Mouse (Mus musculus): ENCODE data around the gene Sh3rf3.
"Not testable (repeated sequence)": the region's sequence is repeated elsewhere in the genome, so short reads cannot be mapped to it uniquely, and the experiment has no call there.

The Sh3rf3 gene

GRCm38 (mm10) chr10:58982546-58983154 is 169.5 kb downstream of the Sh3rf3 start:
- no peak for DNase-seq (ENCODE audit: low spot score)

- no peak for DNase-seq (ENCODE audit: low spot score)
Observed at GRCm38 (mm10) chr10:58991611-58992010, 178.5 kb downstream of the Sh3rf3 start.

- DNase-seq (ENCODE audit: low spot score), result no peak
Observed at GRCm38 (mm10) chr10:58994726-58995125, 181.6 kb downstream of the Sh3rf3 start.

- no peak for DNase-seq (ENCODE audit: low spot score)
Observed at GRCm38 (mm10) chr10:58995132-58995531, 182.0 kb downstream of the Sh3rf3 start.

GRCm38 (mm10) chr10:59002361-59002760 is 189.2 kb downstream of the Sh3rf3 start:
- no peak for DNase-seq (ENCODE audit: low spot score)

- DNase-seq (ENCODE audit: low spot score), result no peak
Observed at GRCm38 (mm10) chr10:59011415-59011814, 198.3 kb downstream of the Sh3rf3 start.

GRCm38 (mm10) chr10:59013618-59014017 is 200.5 kb downstream of the Sh3rf3 start:
- DNase-seq (ENCODE audit: low spot score), result no peak

- DNase-seq (ENCODE audit: low spot score), result no peak
Observed at GRCm38 (mm10) chr10:59019302-59019973, 206.3 kb downstream of the Sh3rf3 start.

- no peak for DNase-seq (ENCODE audit: low spot score)
Observed at GRCm38 (mm10) chr10:59050434-59050833, 237.3 kb downstream of the Sh3rf3 start.

GRCm38 (mm10) chr10:59056294-59056693 is 243.1 kb downstream of the Sh3rf3 start:
- no peak for DNase-seq (ENCODE audit: low spot score)

GRCm38 (mm10) chr10:59066804-59067203 is 253.6 kb downstream of the Sh3rf3 start:
- DNase-seq (ENCODE audit: low spot score), result no peak

GRCm38 (mm10) chr10:59072827-59073226 is 259.7 kb downstream of the Sh3rf3 start:
- no peak for DNase-seq (ENCODE audit: low spot score)

GRCm38 (mm10) chr10:59076681-59077080 is 263.5 kb downstream of the Sh3rf3 start:
- no peak for DNase-seq (ENCODE audit: low spot score)

GRCm38 (mm10) chr10:59077909-59078308 is 264.8 kb downstream of the Sh3rf3 start:
- no peak for DNase-seq (ENCODE audit: low spot score)

- no peak for DNase-seq (ENCODE audit: low spot score)
Observed at GRCm38 (mm10) chr10:59085604-59086003, 272.4 kb downstream of the Sh3rf3 start.

GRCm38 (mm10) chr10:59086578-59086977 is 273.4 kb downstream of the Sh3rf3 start:
- DNase-seq (ENCODE audit: low spot score), result no peak

GRCm38 (mm10) chr10:59089861-59090621 is 276.9 kb downstream of the Sh3rf3 start:
- DNase-seq (ENCODE audit: low spot score), result no peak

- no peak for DNase-seq (ENCODE audit: low spot score)
Observed at GRCm38 (mm10) chr10:59090622-59090971, 277.4 kb downstream of the Sh3rf3 start.

GRCm38 (mm10) chr10:59091556-59091955 is 278.4 kb downstream of the Sh3rf3 start:
- no peak for DNase-seq (ENCODE audit: low spot score)

- no peak for DNase-seq (ENCODE audit: low spot score)
Observed at GRCm38 (mm10) chr10:59091988-59092387, 278.8 kb downstream of the Sh3rf3 start.

- DNase-seq (ENCODE audit: low spot score), result not testable (repeated sequence)
Observed at GRCm38 (mm10) chr10:59103076-59103475, 289.9 kb downstream of the Sh3rf3 start.

GRCm38 (mm10) chr10:59104683-59105082 is 291.5 kb downstream of the Sh3rf3 start:
- DNase-seq (ENCODE audit: low spot score), result no peak

- DNase-seq (ENCODE audit: low spot score), result no peak
Observed at GRCm38 (mm10) chr10:59105885-59106284, 292.7 kb downstream of the Sh3rf3 start.
